Mouse (Mus musculus) lung, postnatal 36 days (tissue): ENCODE results near the gene Cavin1.

Experiments used
- DNase-seq: peaks from one replicate; pipeline ENCODE4 v3.0.0; 2022; ENCODE audit warnings: mixed read lengths

Gene Cavin1

GRCm38 (mm10) chr11:100908112-100908511 is 62.6 kb downstream of the Cavin1 start:
- no peak for DNase-seq

GRCm38 (mm10) chr11:100906885-100907284 is 63.8 kb downstream of the Cavin1 start:
- no peak for DNase-seq
